Mouse (Mus musculus): Measurements from ENCODE around the gene Sema5a. TPM values are rescaled to one million over a fixed set of nuclear protein-coding genes. Genes with fewer than 3 reads are reported as not detected.
"Not testable (repeated sequence)": the region's sequence is repeated elsewhere in the genome, so short reads cannot be mapped to it uniquely, and the experiment has no call there.

The Sema5a gene
- polyA plus RNA-seq, 1 experiment from 2014 or later, result 3.5 TPM

- no peak overlapping the region for H3K9ac ChIP-seq (ENCODE audit: low read length)
These were observed 17.7 kb upstream of the Sema5a start for GRCm38 (mm10) chr15:32226888-32227395.

GRCm38 (mm10) chr15:32230066-32230465 lies 14.5 kb upstream of the Sema5a start:
- 90% methylated on average over 2 of the region's 2 CpGs for WGBS
- ATAC-seq (ENCODE audit: low FRiP score), result no peak
- H3K27ac ChIP-seq (ENCODE audit: low read depth, low read length), result no peak overlapping the region

More at GRCm38 (mm10) chr15:32226888-32227395, 17.7 kb upstream of the Sema5a start:
- no peak overlapping the region for H3K4me2 ChIP-seq
- ATAC-seq (ENCODE audit: low FRiP score) (no peak), DNase-seq (ENCODE audit: low spot score, missing footprints) (no peak)
- H3K36me3 ChIP-seq (ENCODE audit: control insufficient read depth, insufficient read depth, low read length), result no peaks in the 10 kb centered on the region
- no peaks in the 10 kb centered on the region for H3K4me1 ChIP-seq (ENCODE audit: control insufficient read depth, insufficient read depth, low read length)
- H3K27me3 ChIP-seq (ENCODE audit: control insufficient read depth, insufficient read depth, low read length), result no peaks in the 10 kb centered on the region
- 89% methylated on average over 7 of the region's 7 CpGs for WGBS
- H3K27ac ChIP-seq (ENCODE audit: low read depth, low read length), result no peak overlapping the region
- no peaks in the 10 kb centered on the region for H3K9me3 ChIP-seq (ENCODE audit: control insufficient read depth, low read length)
- no peak overlapping the region for H3K4me3 ChIP-seq (ENCODE audit: low read depth, low read length)

GRCm38 (mm10) chr15:32232189-32232588 lies 12.4 kb upstream of the Sema5a start:
- H3K4me3 ChIP-seq (ENCODE audit: low read depth, low read length), result no peak overlapping the region
- DNase-seq (ENCODE audit: low spot score, missing footprints) (peak; percentile 26), ATAC-seq (ENCODE audit: low FRiP score) (no peak)
- H3K27me3 ChIP-seq (ENCODE audit: control insufficient read depth, insufficient read depth, low read length), result no peaks in the 10 kb centered on the region
- H3K4me2 ChIP-seq, result no peak overlapping the region
- H3K36me3 ChIP-seq (ENCODE audit: control insufficient read depth, insufficient read depth, low read length), result no peaks in the 10 kb centered on the region
- H3K9me3 ChIP-seq (ENCODE audit: control insufficient read depth, low read length), result no peaks in the 10 kb centered on the region
- no peak overlapping the region for H3K27ac ChIP-seq (ENCODE audit: low read depth, low read length)
- no peaks in the 10 kb centered on the region for H3K4me1 ChIP-seq (ENCODE audit: control insufficient read depth, insufficient read depth, low read length)
- no peak overlapping the region for H3K9ac ChIP-seq (ENCODE audit: low read length)
- 88% methylated on average over 3 of the region's 3 CpGs for whole genome bisulfite sequencing

More at GRCm38 (mm10) chr15:32230066-32230465, 14.5 kb upstream of the Sema5a start:
- H3K9ac ChIP-seq (ENCODE audit: low read length), result no peak overlapping the region
- H3K4me1 ChIP-seq (ENCODE audit: control insufficient read depth, insufficient read depth, low read length), result no peaks in the 10 kb centered on the region
- no peaks in the 10 kb centered on the region for H3K9me3 ChIP-seq (ENCODE audit: control insufficient read depth, low read length)
- H3K4me3 ChIP-seq (ENCODE audit: low read depth, low read length), result no peak overlapping the region
- H3K27me3 ChIP-seq (ENCODE audit: control insufficient read depth, insufficient read depth, low read length), result no peaks in the 10 kb centered on the region
- H3K4me2 ChIP-seq, result no peak overlapping the region
- H3K36me3 ChIP-seq (ENCODE audit: control insufficient read depth, insufficient read depth, low read length), result no peaks in the 10 kb centered on the region
- DNase-seq (ENCODE audit: low spot score, missing footprints), result no peak

GRCm38 (mm10) chr15:32232666-32233141 lies 11.9 kb upstream of the Sema5a start:
- H3K27me3 ChIP-seq (ENCODE audit: control insufficient read depth, insufficient read depth, low read length); H3K27ac ChIP-seq (ENCODE audit: low read depth, low read length); H3K36me3 ChIP-seq (ENCODE audit: control insufficient read depth, insufficient read depth, low read length); H3K9ac ChIP-seq (ENCODE audit: low read length); ATAC-seq (ENCODE audit: low FRiP score); H3K4me2 ChIP-seq; H3K4me3 ChIP-seq (ENCODE audit: low read depth, low read length); H3K4me1 ChIP-seq (ENCODE audit: control insufficient read depth, insufficient read depth, low read length); H3K9me3 ChIP-seq (ENCODE audit: control insufficient read depth, low read length): not testable (repeated sequence)
- WGBS, result 14% methylated on average over 8 of the region's 8 CpGs
- peak; percentile 45 for DNase-seq (ENCODE audit: low spot score, missing footprints)

GRCm38 (mm10) chr15:32233451-32233850 lies 11.2 kb upstream of the Sema5a start:
- Histone ChIP-seq H3K27me3 (ENCODE audit: control insufficient read depth, insufficient read depth, low read length) (no peaks in the 10 kb centered on the region), H3K4me1 (ENCODE audit: control insufficient read depth, insufficient read depth, low read length) (no peaks in the 10 kb centered on the region), H3K4me3 (ENCODE audit: low read depth, low read length) (no peak overlapping the region), H3K4me2 (no peak overlapping the region), H3K36me3 (ENCODE audit: control insufficient read depth, insufficient read depth, low read length) (no peaks in the 10 kb centered on the region), H3K9ac (ENCODE audit: low read length) (no peak overlapping the region), H3K27ac (ENCODE audit: low read depth, low read length) (no peak overlapping the region), H3K9me3 (ENCODE audit: control insufficient read depth, low read length) (no peaks in the 10 kb centered on the region)
- 92% methylated on average over 1 of the region's 1 CpGs for WGBS
- DNase-seq (ENCODE audit: low spot score, missing footprints) (peak; percentile 14), ATAC-seq (ENCODE audit: low FRiP score) (no peak)

- WGBS, result 91% methylated on average over 2 of the region's 2 CpGs
- no peak overlapping the region for H3K27ac ChIP-seq (ENCODE audit: low read depth, low read length)
- no peaks in the 10 kb centered on the region for H3K36me3 ChIP-seq (ENCODE audit: control insufficient read depth, insufficient read depth, low read length)
These were observed 5.5 kb upstream of the Sema5a start for GRCm38 (mm10) chr15:32239099-32239498.

GRCm38 (mm10) chr15:32240159-32240558 lies 4.5 kb upstream of the Sema5a start:
- WGBS, result 87% methylated on average over 3 of the region's 3 CpGs
- no peak for DNase-seq (ENCODE audit: low spot score, missing footprints)

More at GRCm38 (mm10) chr15:32239099-32239498, 5.5 kb upstream of the Sema5a start:
- DNase-seq (ENCODE audit: low spot score, missing footprints), result no peak
- Histone ChIP-seq H3K4me1 (ENCODE audit: control insufficient read depth, insufficient read depth, low read length) (no peaks in the 10 kb centered on the region), H3K9ac (ENCODE audit: low read length) (no peak overlapping the region), H3K27me3 (ENCODE audit: control insufficient read depth, insufficient read depth, low read length) (no peaks in the 10 kb centered on the region), H3K4me3 (ENCODE audit: low read depth, low read length) (no peak overlapping the region), H3K9me3 (ENCODE audit: control insufficient read depth, low read length) (no peaks in the 10 kb centered on the region), H3K4me2 (no peak overlapping the region)
- no peak for ATAC-seq (ENCODE audit: low FRiP score)

GRCm38 (mm10) chr15:32241666-32242065 lies 2.9 kb upstream of the Sema5a start:
- no peak overlapping the region for H3K9ac ChIP-seq (ENCODE audit: low read length)
- H3K9me3 ChIP-seq (ENCODE audit: control insufficient read depth, low read length), result no peaks in the 10 kb centered on the region
- H3K4me3 ChIP-seq (ENCODE audit: low read depth, low read length), result no peak overlapping the region
- 91% methylated on average over 6 of the region's 6 CpGs for WGBS
- DNase-seq (ENCODE audit: low spot score, missing footprints), result peak; percentile 76
- H3K4me2 ChIP-seq, result no peak overlapping the region
- H3K27me3 ChIP-seq (ENCODE audit: control insufficient read depth, insufficient read depth, low read length), result no peaks in the 10 kb centered on the region
- ATAC-seq (ENCODE audit: low FRiP score), result no peak
- no peak overlapping the region for H3K27ac ChIP-seq (ENCODE audit: low read depth, low read length)
- H3K4me1 ChIP-seq (ENCODE audit: control insufficient read depth, insufficient read depth, low read length), result no peaks in the 10 kb centered on the region
- H3K36me3 ChIP-seq (ENCODE audit: control insufficient read depth, insufficient read depth, low read length), result no peaks in the 10 kb centered on the region

More at GRCm38 (mm10) chr15:32240159-32240558, 4.5 kb upstream of the Sema5a start:
- Histone ChIP-seq H3K27me3 (ENCODE audit: control insufficient read depth, insufficient read depth, low read length) (no peaks in the 10 kb centered on the region), H3K9ac (ENCODE audit: low read length) (no peak overlapping the region), H3K4me3 (ENCODE audit: low read depth, low read length) (no peak overlapping the region), H3K4me2 (no peak overlapping the region), H3K4me1 (ENCODE audit: control insufficient read depth, insufficient read depth, low read length) (no peaks in the 10 kb centered on the region), H3K36me3 (ENCODE audit: control insufficient read depth, insufficient read depth, low read length) (no peaks in the 10 kb centered on the region), H3K27ac (ENCODE audit: low read depth, low read length) (no peak overlapping the region), H3K9me3 (ENCODE audit: control insufficient read depth, low read length) (no peaks in the 10 kb centered on the region)
- no peak for ATAC-seq (ENCODE audit: low FRiP score)

- no peak overlapping the region for H3K4me3 ChIP-seq (ENCODE audit: low read depth, low read length)
- no peak overlapping the region; the same call in 1 of the 2 replicates for H3K4me2 ChIP-seq
- H3K36me3 ChIP-seq (ENCODE audit: control insufficient read depth, insufficient read depth, low read length), result no peaks in the 10 kb centered on the region
- DNase-seq (ENCODE audit: low spot score, missing footprints) (no peak), ATAC-seq (ENCODE audit: low FRiP score) (no peak)
- H3K9ac ChIP-seq (ENCODE audit: low read length), result no peak overlapping the region
- H3K4me1 ChIP-seq (ENCODE audit: control insufficient read depth, insufficient read depth, low read length), result no peaks in the 10 kb centered on the region
- no peak overlapping the region for H3K27ac ChIP-seq (ENCODE audit: low read depth, low read length)
- WGBS, result 82% methylated on average over 12 of the region's 12 CpGs
- H3K27me3 ChIP-seq (ENCODE audit: control insufficient read depth, insufficient read depth, low read length), result no peaks in the 10 kb centered on the region
- H3K9me3 ChIP-seq (ENCODE audit: control insufficient read depth, low read length), result no peaks in the 10 kb centered on the region
These were observed 1.4 kb upstream of the Sema5a start for GRCm38 (mm10) chr15:32243096-32243785.
